Mouse (Mus musculus) stomach, embryonic 15.5 days (tissue): ENCODE measurements around the gene Gm17482. TPM values are rescaled to one million over a fixed set of nuclear protein-coding genes. Genes with fewer than 3 reads are reported as not detected.
A peak's percentile ranks its signal among the peaks of the same experiment; 100 is the strongest.

Experiments used
- ATAC-seq: fragments of 200-750 bp; cut with Nextera tagmentation; 2 replicates; pipeline ENCODE4 v1.8.0; 2017; ENCODE audit warnings: low read depth, moderate number of reproducible peaks, moderate TSS enrichment; ENCODE audit not compliant: insufficient read depth, low FRiP score
- H3K27ac ChIP-seq: fragments of 300-500 bp; sonication (generic); 2 replicates; pipeline ENCODE4 v1.5.1; 2015; ENCODE audit warnings: mild to moderate bottlenecking, inconsistent platforms
- H3K27me3 ChIP-seq: fragments of 300-500 bp; sonication (generic); replicated peaks from 2 replicates; pipeline ENCODE4 v1.6.1; 2015; ENCODE audit warnings: inconsistent platforms
- H3K36me3 ChIP-seq: fragments of 300-500 bp; sonication (generic); 2 replicates; pipeline ENCODE4 v1.6.1; 2015; ENCODE audit warnings: inconsistent platforms
- H3K4me1 ChIP-seq: fragments of 300-500 bp; sonication (generic); 2 replicates; pipeline ENCODE4 v1.6.1; 2015; ENCODE audit warnings: inconsistent platforms
- H3K4me2 ChIP-seq: fragments of 300-500 bp; sonication (generic); 2 replicates; pipeline ENCODE4 v1.6.1; 2015; ENCODE audit warnings: mild to moderate bottlenecking, inconsistent platforms
- H3K4me3 ChIP-seq: fragments of 300-500 bp; sonication (generic); replicated peaks from 2 replicates; pipeline ENCODE4 v1.5.1; 2015; ENCODE audit warnings: inconsistent platforms
- H3K9ac ChIP-seq: fragments of 300-500 bp; sonication (generic); 2 replicates; pipeline ENCODE4 v1.6.1; 2015; ENCODE audit warnings: inconsistent platforms
- H3K9me3 ChIP-seq: fragments of 300-500 bp; sonication (generic); 2 replicates; pipeline ENCODE4 v1.6.1; 2016; ENCODE audit warnings: inconsistent platforms
- WGBS: fragments of 180-500 bp; shearing (Covaris S2); methylation state at CpG from one replicate; pipeline ENCODE4 v1.1.7; 2015; 5-methylcytosine and 5-hydroxymethylcytosine counted together
- polyA plus RNA-seq: library from polyadenylated mRNA; unstranded; fragments of >200 nt; fragmentation: Nextera tagmentation; extraction: Ambion mirVana; gene quantifications from 2 replicates; pipeline ENCODE4 v1.2.1, GENCODE M21; 2015

The Gm17482 gene
- polyA plus RNA-seq: not detected in 2 replicates

GRCm38 (mm10) chr6:115227043-115227442 lies at the start of gene Gm17482:
TSS of gene Gm17482 (plus strand) at chr6:115227343.
- no peak within 1 kb of the TSS for H3K4me3 ChIP-seq
- H3K36me3 ChIP-seq: no peaks in the 10 kb centered on the region
- H3K9me3 ChIP-seq: no peaks in the 10 kb centered on the region
- H3K27me3 ChIP-seq: no peaks in the 10 kb centered on the region
- 78% methylated on average over 4 of the region's 4 CpGs for WGBS
- H3K27ac ChIP-seq: peak within 1 kb of the TSS; percentile 51; the same call in 1 of the 2 replicates
- no peak within 1 kb of the TSS for H3K9ac ChIP-seq
- no peaks in the 10 kb centered on the region for H3K4me1 ChIP-seq
- no peak for ATAC-seq
- H3K4me2 ChIP-seq: no peak within 1 kb of the TSS

- Histone ChIP-seq H3K4me1 (no peaks in the 10 kb centered on the region), H3K27me3 (no peaks in the 10 kb centered on the region), H3K4me3 (no peak overlapping the region), H3K36me3 (no peaks in the 10 kb centered on the region), H3K27ac (no peak overlapping the region), H3K4me2 (no peak overlapping the region), H3K9ac (no peak overlapping the region), H3K9me3 (no peaks in the 10 kb centered on the region)
- WGBS: 18% methylated on average over 3 of the region's 3 CpGs
- no peak for ATAC-seq
Measured at GRCm38 (mm10) chr6:115178826-115179225, 48.3 kb upstream of the Gm17482 start.

- ATAC-seq: no peak
- Histone ChIP-seq H3K4me3 (no peak overlapping the region), H3K9ac (no peak overlapping the region), H3K27me3 (no peaks in the 10 kb centered on the region), H3K9me3 (no peaks in the 10 kb centered on the region), H3K4me1 (no peaks in the 10 kb centered on the region), H3K27ac (no peak overlapping the region), H3K4me2 (no peak overlapping the region), H3K36me3 (no peaks in the 10 kb centered on the region)
- 78% methylated on average over 2 of the region's 2 CpGs for WGBS
Measured at GRCm38 (mm10) chr6:115181094-115181493, 46.0 kb upstream of the Gm17482 start.

- no peak overlapping the region for H3K4me2 ChIP-seq
- H3K4me3 ChIP-seq: no peak overlapping the region
- H3K4me1 ChIP-seq: no peaks in the 10 kb centered on the region
- H3K9me3 ChIP-seq: no peaks in the 10 kb centered on the region
- 44% methylated on average over 7 of the region's 7 CpGs for WGBS
- H3K9ac ChIP-seq: no peak overlapping the region
- H3K27ac ChIP-seq: no peak overlapping the region
- H3K27me3 ChIP-seq: no peaks in the 10 kb centered on the region
- H3K36me3 ChIP-seq: no peaks in the 10 kb centered on the region
- no peak for ATAC-seq
Measured at GRCm38 (mm10) chr6:115191111-115191510, 36.0 kb upstream of the Gm17482 start.

GRCm38 (mm10) chr6:115200753-115201152 lies 26.4 kb upstream of the Gm17482 start:
- Histone ChIP-seq H3K4me1 (no peaks in the 10 kb centered on the region), H3K27ac (no peak overlapping the region), H3K4me2 (no peak overlapping the region), H3K9me3 (no peaks in the 10 kb centered on the region), H3K36me3 (no peaks in the 10 kb centered on the region), H3K27me3 (no peaks in the 10 kb centered on the region), H3K4me3 (no peak overlapping the region), H3K9ac (no peak overlapping the region)
- 55% methylated on average over 3 of the region's 3 CpGs for WGBS
- ATAC-seq: no peak

- Histone ChIP-seq H3K9me3 (no peaks in the 10 kb centered on the region), H3K4me3 (no peak overlapping the region), H3K9ac (no peak overlapping the region), H3K36me3 (no peaks in the 10 kb centered on the region), H3K4me2 (no peak overlapping the region), H3K27me3 (no peaks in the 10 kb centered on the region), H3K27ac (no peak overlapping the region), H3K4me1 (no peaks in the 10 kb centered on the region)
- no peak for ATAC-seq
- 57% methylated on average over 3 of the region's 3 CpGs for WGBS
Measured at GRCm38 (mm10) chr6:115203029-115203428, 24.1 kb upstream of the Gm17482 start.

GRCm38 (mm10) chr6:115210187-115210586 lies 17.0 kb upstream of the Gm17482 start:
- no peak overlapping the region for H3K4me2 ChIP-seq
- H3K36me3 ChIP-seq: no peaks in the 10 kb centered on the region
- H3K9me3 ChIP-seq: no peaks in the 10 kb centered on the region
- 55% methylated on average over 2 of the region's 2 CpGs for WGBS
- H3K4me3 ChIP-seq: no peak overlapping the region
- peak overlapping the region; percentile 38; the same call in 1 of the 2 replicates for H3K27ac ChIP-seq
- no peak for ATAC-seq
- no peaks in the 10 kb centered on the region for H3K27me3 ChIP-seq
- peaks cover 7% of the 10 kb centered on the region; the same call in 1 of the 2 replicates for H3K4me1 ChIP-seq
- no peak overlapping the region for H3K9ac ChIP-seq

- ATAC-seq: no peak
- no peak overlapping the region for H3K4me3 ChIP-seq
- no peaks in the 10 kb centered on the region for H3K9me3 ChIP-seq
- H3K4me1 ChIP-seq: peaks cover 7% of the 10 kb centered on the region; the same call in 1 of the 2 replicates
- no peak overlapping the region for H3K27ac ChIP-seq
- 35% methylated on average over 3 of the region's 3 CpGs for WGBS
- no peak overlapping the region for H3K9ac ChIP-seq
- H3K4me2 ChIP-seq: no peak overlapping the region
- no peaks in the 10 kb centered on the region for H3K36me3 ChIP-seq
- H3K27me3 ChIP-seq: no peaks in the 10 kb centered on the region
Measured at GRCm38 (mm10) chr6:115210820-115211219, 16.3 kb upstream of the Gm17482 start.

GRCm38 (mm10) chr6:115212132-115212903 lies 14.8 kb upstream of the Gm17482 start:
- no peak overlapping the region for H3K4me3 ChIP-seq
- WGBS: 35% methylated on average over 5 of the region's 5 CpGs
- no peaks in the 10 kb centered on the region for H3K9me3 ChIP-seq
- H3K36me3 ChIP-seq: no peaks in the 10 kb centered on the region
- ATAC-seq: no peak
- no peak overlapping the region for H3K4me2 ChIP-seq
- no peak overlapping the region for H3K9ac ChIP-seq
- peaks cover 7% of the 10 kb centered on the region; the same call in 1 of the 2 replicates for H3K4me1 ChIP-seq
- H3K27me3 ChIP-seq: no peaks in the 10 kb centered on the region
- peak overlapping the region; percentile 57 for H3K27ac ChIP-seq

- ATAC-seq: no peak
- no peak overlapping the region for H3K9ac ChIP-seq
- 48% methylated on average over 5 of the region's 5 CpGs for WGBS
- H3K4me2 ChIP-seq: no peak overlapping the region
- no peaks in the 10 kb centered on the region for H3K27me3 ChIP-seq
- H3K4me3 ChIP-seq: no peak overlapping the region
- H3K9me3 ChIP-seq: no peaks in the 10 kb centered on the region
- H3K27ac ChIP-seq: no peak overlapping the region
- no peaks in the 10 kb centered on the region for H3K36me3 ChIP-seq
- peaks cover 7% of the 10 kb centered on the region; the same call in 1 of the 2 replicates for H3K4me1 ChIP-seq
Measured at GRCm38 (mm10) chr6:115213129-115213528, 14.0 kb upstream of the Gm17482 start.

- Histone ChIP-seq H3K4me2 (no peak overlapping the region), H3K4me1 (no peaks in the 10 kb centered on the region), H3K27ac (no peak overlapping the region), H3K4me3 (no peak overlapping the region), H3K9me3 (no peaks in the 10 kb centered on the region), H3K27me3 (no peaks in the 10 kb centered on the region), H3K9ac (no peak overlapping the region), H3K36me3 (no peaks in the 10 kb centered on the region)
- WGBS: 80% methylated on average over 8 of the region's 8 CpGs
- ATAC-seq: no peak
Measured at GRCm38 (mm10) chr6:115221215-115221641, 5.9 kb upstream of the Gm17482 start.

- no peak for ATAC-seq
- Histone ChIP-seq H3K36me3 (no peaks in the 10 kb centered on the region), H3K4me2 (no peak overlapping the region), H3K9me3 (no peaks in the 10 kb centered on the region), H3K27me3 (no peaks in the 10 kb centered on the region), H3K9ac (no peak overlapping the region), H3K4me3 (no peak overlapping the region), H3K27ac (no peak overlapping the region), H3K4me1 (no peaks in the 10 kb centered on the region)
- 44% methylated on average over 3 of the region's 3 CpGs for WGBS
Measured at GRCm38 (mm10) chr6:115225519-115225918, 1.6 kb upstream of the Gm17482 start.
